Mouse (Mus musculus): ENCODE data around the gene Ccl12. TPM values are rescaled to one million over a fixed set of nuclear protein-coding genes. Genes with fewer than 3 reads are reported as not detected.

Gene Ccl12
- 0.62 and 0.66 TPM in 2 replicates for polyA plus RNA-seq (2014; fragmentation: Nextera tagmentation; extraction: Ambion mirVana)

DNA sequence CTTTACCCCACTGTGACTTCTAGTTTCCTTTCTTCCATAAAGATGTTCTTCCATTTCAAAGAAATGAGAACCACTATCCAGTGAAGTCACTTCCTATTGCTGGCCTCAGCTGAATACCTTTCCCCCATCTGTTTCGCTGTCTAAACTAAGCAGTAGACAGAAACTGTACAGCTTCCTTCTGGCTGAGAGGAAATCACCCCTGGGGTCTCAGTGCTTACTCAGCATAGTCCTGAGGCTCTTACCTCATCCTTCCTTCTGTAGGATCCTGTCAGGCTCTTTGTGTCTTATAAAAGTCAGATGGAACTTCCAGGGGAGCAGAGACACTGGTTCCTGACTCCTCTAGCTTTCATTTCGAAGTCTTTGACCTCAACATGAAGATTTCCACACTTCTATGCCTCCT is at the start of gene Ccl12:
Gene Ccl12 (plus strand): TSS at position 317 of the 400 bp plus-strand sequence.
- no peak within 1 kb of the TSS for H3K9ac ChIP-seq (ENCODE audit: low read depth, low read length)
- WGBS (ENCODE audit: insufficient replicate concordance), result 62% methylated on average over 2 of the region's 2 CpGs

DNA sequence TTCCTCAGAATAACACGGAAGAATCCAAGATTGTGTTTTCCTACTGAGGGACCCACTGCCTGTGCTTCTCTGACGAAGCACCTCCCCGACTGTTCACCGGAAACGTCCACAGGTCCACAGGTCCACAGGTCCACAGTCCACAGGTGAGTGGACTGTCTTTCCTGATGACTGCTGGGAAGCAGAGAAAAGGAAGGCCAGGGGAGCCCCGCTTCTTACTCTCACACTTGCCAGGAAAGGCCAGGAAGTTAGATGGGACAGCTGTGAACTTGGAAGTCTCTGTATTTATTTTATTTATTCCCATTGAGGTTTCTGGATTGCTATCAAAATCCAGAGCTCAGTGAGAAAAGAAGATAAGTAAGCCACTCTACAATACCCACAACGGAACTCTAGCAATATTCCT is 47.8 kb upstream of the Ccl12 start:
- H3K27me3 ChIP-seq (ENCODE audit: control insufficient read depth, insufficient read depth, low read length), result no peaks in the 10 kb centered on the region
- H3K9ac ChIP-seq (ENCODE audit: low read depth, low read length), result no peak overlapping the region
- H3K9me3 ChIP-seq (replicated peaks; ENCODE audit: control insufficient read depth, low read length), result no peaks in the 10 kb centered on the region
- no peaks in the 10 kb centered on the region for H3K4me1 ChIP-seq (ENCODE audit: control insufficient read depth, insufficient read depth, low read length)
- H3K27ac ChIP-seq (ENCODE audit: low read depth, low read length), result no peak overlapping the region
- no peak overlapping the region for H3K4me2 ChIP-seq
- H3K36me3 ChIP-seq (ENCODE audit: control insufficient read depth, insufficient read depth, low read length), result no peaks in the 10 kb centered on the region
- H3K4me3 ChIP-seq (ENCODE audit: low read depth, low read length), result no peak overlapping the region
- ATAC-seq (replicated peaks; ENCODE audit: insufficient number of reproducible peaks, low FRiP score, low TSS enrichment), result no peak
- 81% methylated on average over 7 of the region's 7 CpGs for WGBS (ENCODE audit: insufficient replicate concordance)

More for the DNA sequence above, at the start of gene Ccl12:
- no peak within 1 kb of the TSS for H3K4me3 ChIP-seq (ENCODE audit: low read depth, low read length)
- no peaks in the 10 kb centered on the region for H3K27me3 ChIP-seq (ENCODE audit: control insufficient read depth, insufficient read depth, low read length)
- no peak within 1 kb of the TSS for H3K4me2 ChIP-seq
- no peaks in the 10 kb centered on the region for H3K36me3 ChIP-seq (ENCODE audit: control insufficient read depth, insufficient read depth, low read length)
- H3K4me1 ChIP-seq (ENCODE audit: control insufficient read depth, insufficient read depth, low read length), result no peaks in the 10 kb centered on the region
- H3K27ac ChIP-seq (ENCODE audit: low read depth, low read length), result no peak within 1 kb of the TSS
- no peaks in the 10 kb centered on the region for H3K9me3 ChIP-seq (replicated peaks; ENCODE audit: control insufficient read depth, low read length)
- no peak for ATAC-seq (replicated peaks; ENCODE audit: insufficient number of reproducible peaks, low FRiP score, low TSS enrichment)

DNA sequence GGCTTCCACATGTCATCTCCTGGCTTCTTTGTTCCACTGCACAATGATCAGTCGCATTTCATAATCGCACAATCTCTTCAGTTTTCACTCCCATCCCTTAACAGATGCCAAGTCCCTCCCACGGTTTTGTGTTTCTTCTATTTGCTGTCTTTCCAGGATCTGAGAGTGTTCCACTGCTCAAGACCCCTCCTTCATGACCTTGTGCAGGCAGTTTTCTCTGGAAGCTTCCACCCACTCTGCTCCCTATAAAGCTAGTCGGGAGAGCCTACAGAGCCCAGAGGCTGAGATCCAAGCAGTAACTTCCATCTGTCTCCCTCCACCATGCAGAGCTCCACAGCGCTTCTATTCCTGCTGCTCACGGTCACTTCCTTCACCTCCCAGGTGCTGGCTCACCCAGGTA is 44.0 kb upstream of the Ccl12 start, which contains the start of gene Ccl11:
Gene Ccl11 (plus strand): TSS at position 178 of the 400 bp plus-strand sequence.
- H3K27ac ChIP-seq (ENCODE audit: low read depth, low read length), result no peak within 1 kb of the TSS
- no peaks in the 10 kb centered on the region for H3K36me3 ChIP-seq (ENCODE audit: control insufficient read depth, insufficient read depth, low read length)
- ATAC-seq (replicated peaks; ENCODE audit: insufficient number of reproducible peaks, low FRiP score, low TSS enrichment), result no peak
- H3K27me3 ChIP-seq (ENCODE audit: control insufficient read depth, insufficient read depth, low read length), result no peaks in the 10 kb centered on the region
- WGBS (ENCODE audit: insufficient replicate concordance), result 76% methylated on average over 6 of the region's 6 CpGs
- no peak within 1 kb of the TSS for H3K4me2 ChIP-seq
- no peak within 1 kb of the TSS for H3K4me3 ChIP-seq (ENCODE audit: low read depth, low read length)
- H3K9ac ChIP-seq (ENCODE audit: low read depth, low read length), result no peak within 1 kb of the TSS
- no peaks in the 10 kb centered on the region for H3K4me1 ChIP-seq (ENCODE audit: control insufficient read depth, insufficient read depth, low read length)
- H3K9me3 ChIP-seq (replicated peaks; ENCODE audit: control insufficient read depth, low read length), result no peaks in the 10 kb centered on the region

DNA sequence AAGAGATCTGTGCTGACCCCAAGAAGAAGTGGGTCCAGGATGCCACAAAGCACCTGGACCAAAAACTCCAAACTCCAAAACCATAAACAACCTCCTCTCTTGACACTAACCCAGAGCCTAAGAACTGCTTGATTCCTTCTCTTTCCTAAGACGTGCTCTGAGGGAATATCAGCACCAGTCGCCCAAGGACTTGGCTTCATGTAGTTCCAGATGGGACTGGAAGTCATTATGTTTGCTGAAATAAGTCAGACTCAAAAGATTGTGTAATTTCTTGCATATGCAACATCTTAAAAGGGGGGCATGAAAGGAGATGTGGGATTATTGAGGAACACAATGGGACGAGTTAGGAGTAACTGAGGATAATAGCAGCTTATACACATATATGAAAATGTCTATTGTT is 39.4 kb upstream of the Ccl12 start:
- 77% methylated on average over 3 of the region's 3 CpGs for WGBS (ENCODE audit: insufficient replicate concordance)
- H3K9me3 ChIP-seq (replicated peaks; ENCODE audit: control insufficient read depth, low read length), result no peaks in the 10 kb centered on the region

DNA sequence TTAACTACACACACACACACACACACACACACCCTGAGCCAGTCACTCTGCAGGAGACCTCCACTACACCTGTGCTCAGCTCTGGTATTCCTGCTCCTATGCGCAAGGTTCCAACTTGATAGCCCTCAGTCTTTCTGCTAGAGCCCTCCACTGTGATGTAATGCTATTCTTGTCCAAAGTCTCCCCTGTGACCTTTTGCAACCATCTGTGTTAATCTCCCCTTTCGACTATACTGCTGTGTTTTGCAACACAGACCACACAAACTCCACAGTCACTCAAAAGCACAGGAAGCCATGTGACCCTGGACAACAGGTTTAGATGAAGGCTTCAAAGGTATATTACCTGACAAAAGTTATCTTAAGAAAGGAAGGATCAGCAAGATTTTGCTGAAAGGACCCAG is 38.2 kb upstream of the Ccl12 start:
- ATAC-seq (replicated peaks; ENCODE audit: insufficient number of reproducible peaks, low FRiP score, low TSS enrichment), result no peak
- WGBS (ENCODE audit: insufficient replicate concordance), result 59% methylated on average over 2 of the region's 2 CpGs
- no peaks in the 10 kb centered on the region for H3K36me3 ChIP-seq (ENCODE audit: control insufficient read depth, insufficient read depth, low read length)

More for the DNA sequence above, 39.4 kb upstream of the Ccl12 start:
- H3K27me3 ChIP-seq (ENCODE audit: control insufficient read depth, insufficient read depth, low read length), result no peaks in the 10 kb centered on the region
- no peak overlapping the region for H3K4me3 ChIP-seq (ENCODE audit: low read depth, low read length)
- H3K27ac ChIP-seq (ENCODE audit: low read depth, low read length), result no peak overlapping the region
- H3K4me2 ChIP-seq, result no peak overlapping the region
- ATAC-seq (replicated peaks; ENCODE audit: insufficient number of reproducible peaks, low FRiP score, low TSS enrichment), result no peak
- H3K4me1 ChIP-seq (ENCODE audit: control insufficient read depth, insufficient read depth, low read length), result no peaks in the 10 kb centered on the region
- H3K9ac ChIP-seq (ENCODE audit: low read depth, low read length), result no peak overlapping the region
- no peaks in the 10 kb centered on the region for H3K36me3 ChIP-seq (ENCODE audit: control insufficient read depth, insufficient read depth, low read length)

DNA sequence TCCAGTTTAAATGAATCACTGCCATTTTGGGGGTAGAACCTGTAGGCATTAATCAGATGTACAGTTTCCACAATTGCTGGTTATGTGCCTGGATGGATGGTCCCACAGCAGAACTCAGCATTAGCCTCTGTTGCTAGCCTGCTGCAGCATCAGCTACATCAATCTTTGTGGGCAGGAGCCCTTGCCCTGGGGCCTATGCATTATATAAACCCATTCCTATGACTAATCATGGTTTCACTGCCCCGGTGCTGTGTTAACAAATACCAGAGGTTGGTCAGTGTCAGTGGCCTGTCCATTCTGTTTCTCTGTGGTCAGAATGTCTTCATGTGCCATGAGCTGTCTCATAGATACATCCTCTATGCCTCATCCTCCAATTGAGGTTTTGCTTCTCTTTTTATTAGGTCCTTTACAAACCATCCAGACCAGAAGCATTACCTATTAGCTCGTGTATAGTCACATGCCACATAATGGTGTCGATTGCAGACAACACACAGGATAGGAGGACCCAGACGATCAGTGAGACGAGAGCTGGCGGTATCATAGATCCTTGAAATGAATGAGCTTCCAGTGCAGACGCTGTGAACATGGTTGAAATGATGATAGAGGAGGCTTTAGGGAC is 34.6 kb upstream of the Ccl12 start:
- no peak overlapping the region for H3K9ac ChIP-seq (ENCODE audit: low read depth, low read length)
- ATAC-seq (replicated peaks; ENCODE audit: insufficient number of reproducible peaks, low FRiP score, low TSS enrichment), result no peak
- H3K9me3 ChIP-seq (replicated peaks; ENCODE audit: control insufficient read depth, low read length), result no peaks in the 10 kb centered on the region
- H3K27ac ChIP-seq (ENCODE audit: low read depth, low read length), result no peak overlapping the region
- 82% methylated on average over 7 of the region's 7 CpGs for WGBS (ENCODE audit: insufficient replicate concordance)
- H3K4me1 ChIP-seq (ENCODE audit: control insufficient read depth, insufficient read depth, low read length), result no peaks in the 10 kb centered on the region
- H3K4me2 ChIP-seq, result no peak overlapping the region
- no peak overlapping the region for H3K4me3 ChIP-seq (ENCODE audit: low read depth, low read length)
- no peaks in the 10 kb centered on the region for H3K36me3 ChIP-seq (ENCODE audit: control insufficient read depth, insufficient read depth, low read length)
- H3K27me3 ChIP-seq (ENCODE audit: control insufficient read depth, insufficient read depth, low read length), result no peaks in the 10 kb centered on the region

More for the DNA sequence above, 38.2 kb upstream of the Ccl12 start:
- no peak overlapping the region for H3K27ac ChIP-seq (ENCODE audit: low read depth, low read length)
- no peaks in the 10 kb centered on the region for H3K9me3 ChIP-seq (replicated peaks; ENCODE audit: control insufficient read depth, low read length)
- no peaks in the 10 kb centered on the region for H3K4me1 ChIP-seq (ENCODE audit: control insufficient read depth, insufficient read depth, low read length)
- H3K9ac ChIP-seq (ENCODE audit: low read depth, low read length), result no peak overlapping the region
- no peaks in the 10 kb centered on the region for H3K27me3 ChIP-seq (ENCODE audit: control insufficient read depth, insufficient read depth, low read length)
- no peak overlapping the region for H3K4me2 ChIP-seq
- H3K4me3 ChIP-seq (ENCODE audit: low read depth, low read length), result no peak overlapping the region

DNA sequence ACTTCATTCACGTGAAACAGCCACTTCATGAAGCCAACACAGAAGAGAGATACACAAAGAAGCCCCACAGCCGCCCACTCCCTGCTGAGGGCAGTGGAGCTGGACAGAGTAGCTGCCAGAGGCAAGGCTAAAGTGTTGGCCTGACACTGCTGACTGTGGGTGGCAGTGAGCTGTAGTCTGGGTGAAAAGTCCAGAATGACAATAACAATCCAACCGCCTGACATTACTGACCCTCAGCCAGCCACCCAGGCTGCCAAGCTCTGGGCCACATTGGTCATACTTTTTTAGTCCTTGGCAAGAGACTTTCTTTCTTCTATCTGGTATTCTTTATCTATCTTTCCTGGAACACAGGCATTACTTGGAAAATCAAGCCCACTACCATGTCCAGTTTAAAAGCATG is 30.6 kb upstream of the Ccl12 start:
- no peak overlapping the region for H3K4me3 ChIP-seq (ENCODE audit: low read depth, low read length)
- no peak overlapping the region for H3K27ac ChIP-seq (ENCODE audit: low read depth, low read length)
- H3K4me1 ChIP-seq (ENCODE audit: control insufficient read depth, insufficient read depth, low read length), result no peaks in the 10 kb centered on the region
- no peak overlapping the region for H3K9ac ChIP-seq (ENCODE audit: low read depth, low read length)
- no peaks in the 10 kb centered on the region for H3K27me3 ChIP-seq (ENCODE audit: control insufficient read depth, insufficient read depth, low read length)
- no peaks in the 10 kb centered on the region for H3K9me3 ChIP-seq (replicated peaks; ENCODE audit: control insufficient read depth, low read length)
- 81% methylated on average over 3 of the region's 3 CpGs for WGBS (ENCODE audit: insufficient replicate concordance)
- no peak overlapping the region for H3K4me2 ChIP-seq
- no peak for ATAC-seq (replicated peaks; ENCODE audit: insufficient number of reproducible peaks, low FRiP score, low TSS enrichment)
- H3K36me3 ChIP-seq (ENCODE audit: control insufficient read depth, insufficient read depth, low read length), result no peaks in the 10 kb centered on the region

DNA sequence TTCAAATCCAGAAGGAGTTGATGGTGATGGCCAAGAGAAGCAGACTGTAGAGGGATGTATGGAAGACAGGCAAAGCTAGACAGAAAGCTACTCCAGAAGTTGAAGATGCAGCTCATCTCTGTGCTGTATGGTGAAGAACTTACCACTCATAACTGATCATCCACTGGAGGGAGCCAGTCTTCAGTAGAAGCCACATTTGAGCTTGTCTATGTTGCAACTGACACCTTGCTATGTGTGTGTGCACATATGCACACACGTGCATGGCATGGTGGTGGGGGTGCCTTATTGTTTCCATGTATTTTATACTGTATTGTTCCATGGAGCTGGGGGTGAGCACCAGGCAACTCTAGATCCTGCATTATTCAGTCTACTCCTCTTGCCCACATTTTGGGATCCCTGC is 29.3 kb upstream of the Ccl12 start:
- Histone ChIP-seq H3K9ac (ENCODE audit: low read depth, low read length) (no peak overlapping the region), H3K27me3 (ENCODE audit: control insufficient read depth, insufficient read depth, low read length) (no peaks in the 10 kb centered on the region), H3K9me3 (replicated peaks; ENCODE audit: control insufficient read depth, low read length) (no peaks in the 10 kb centered on the region), H3K4me2 (no peak overlapping the region), H3K27ac (ENCODE audit: low read depth, low read length) (no peak overlapping the region), H3K4me1 (ENCODE audit: control insufficient read depth, insufficient read depth, low read length) (no peaks in the 10 kb centered on the region), H3K4me3 (ENCODE audit: low read depth, low read length) (no peak overlapping the region), H3K36me3 (ENCODE audit: control insufficient read depth, insufficient read depth, low read length) (no peaks in the 10 kb centered on the region)
- ATAC-seq (replicated peaks; ENCODE audit: insufficient number of reproducible peaks, low FRiP score, low TSS enrichment), result no peak
- WGBS (ENCODE audit: insufficient replicate concordance), result 79% methylated on average over 1 of the region's 1 CpGs

DNA sequence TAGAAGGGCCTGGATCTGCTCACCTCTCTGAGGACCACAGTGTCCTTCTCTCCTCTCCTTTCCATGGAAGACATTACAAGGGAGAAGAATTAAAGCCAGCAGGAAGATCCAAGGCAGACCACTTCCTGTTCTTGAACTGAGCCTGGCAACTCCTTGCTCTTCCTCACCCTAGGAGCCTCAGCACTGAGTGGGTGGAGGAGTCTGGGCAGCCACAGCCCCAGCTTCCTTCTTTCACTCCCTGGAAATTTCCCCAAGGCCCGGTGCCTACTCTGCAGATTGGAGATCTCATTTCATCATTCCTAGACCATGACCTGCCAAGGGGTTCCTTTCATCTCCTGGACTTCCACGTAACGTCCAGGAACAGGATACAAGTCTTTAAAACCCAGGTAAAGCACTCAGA is 28.7 kb upstream of the Ccl12 start:
- Histone ChIP-seq H3K4me2 (no peak overlapping the region), H3K4me3 (ENCODE audit: low read depth, low read length) (no peak overlapping the region), H3K36me3 (ENCODE audit: control insufficient read depth, insufficient read depth, low read length) (no peaks in the 10 kb centered on the region), H3K4me1 (ENCODE audit: control insufficient read depth, insufficient read depth, low read length) (no peaks in the 10 kb centered on the region), H3K27me3 (ENCODE audit: control insufficient read depth, insufficient read depth, low read length) (no peaks in the 10 kb centered on the region), H3K9ac (ENCODE audit: low read depth, low read length) (no peak overlapping the region), H3K27ac (ENCODE audit: low read depth, low read length) (no peak overlapping the region), H3K9me3 (replicated peaks; ENCODE audit: control insufficient read depth, low read length) (no peaks in the 10 kb centered on the region)
- no peak for ATAC-seq (replicated peaks; ENCODE audit: insufficient number of reproducible peaks, low FRiP score, low TSS enrichment)
- 67% methylated on average over 3 of the region's 3 CpGs for WGBS (ENCODE audit: insufficient replicate concordance)

All from heart, embryonic 11.5 days (tissue).